Mouse (Mus musculus) right cerebral cortex, postnatal 10 days (tissue): ENCODE data around the gene Galnt9.

Source experiments
- DNase-seq, 2 experiments: peaks; one replicate each; pipeline ENCODE4 v3.0.0; 2021; ENCODE audit warnings: low spot score in 2 of 2

The Galnt9 gene

DNA sequence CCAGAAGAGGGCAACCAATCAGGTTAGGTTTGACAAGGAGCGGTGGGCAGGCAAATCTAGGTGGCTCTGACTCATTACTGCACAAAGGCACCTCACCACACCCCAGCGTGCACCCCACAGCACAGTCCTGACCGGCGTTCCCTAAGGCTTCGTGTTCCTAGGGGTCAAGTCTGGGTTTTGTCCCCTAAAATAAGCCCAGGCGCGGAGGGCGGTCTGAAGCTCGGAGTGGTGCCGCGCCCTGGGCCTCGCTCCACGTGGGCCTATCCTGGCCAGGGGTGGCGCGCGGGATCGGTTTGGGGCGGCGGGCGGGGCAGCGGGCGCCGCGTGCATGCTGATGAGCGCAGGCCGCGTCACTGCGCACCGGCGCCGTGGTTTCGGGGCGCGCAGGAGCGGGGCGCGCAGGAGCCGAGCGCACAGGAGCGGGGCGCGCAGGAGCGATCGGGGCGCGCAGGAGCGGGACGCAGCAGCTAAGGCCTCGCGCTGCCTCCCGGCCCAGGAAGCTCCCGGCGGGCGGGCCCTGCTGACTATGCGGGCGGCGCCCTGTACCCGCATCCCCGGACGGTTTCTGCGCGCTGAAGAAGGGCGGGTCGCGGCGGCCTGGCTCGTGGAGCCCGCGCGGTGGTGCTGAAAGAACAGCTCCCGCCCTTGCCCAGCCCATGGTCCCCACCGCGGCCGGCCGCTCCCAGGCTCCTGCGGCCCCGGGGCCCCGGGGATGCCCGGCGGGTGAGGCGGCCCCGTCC lies at the start of gene Galnt9:
Galnt9 (plus strand) TSS at position 405 of the 740 bp plus-strand sequence.
- DNase-seq: peak; percentile 73 to 78

DNA sequence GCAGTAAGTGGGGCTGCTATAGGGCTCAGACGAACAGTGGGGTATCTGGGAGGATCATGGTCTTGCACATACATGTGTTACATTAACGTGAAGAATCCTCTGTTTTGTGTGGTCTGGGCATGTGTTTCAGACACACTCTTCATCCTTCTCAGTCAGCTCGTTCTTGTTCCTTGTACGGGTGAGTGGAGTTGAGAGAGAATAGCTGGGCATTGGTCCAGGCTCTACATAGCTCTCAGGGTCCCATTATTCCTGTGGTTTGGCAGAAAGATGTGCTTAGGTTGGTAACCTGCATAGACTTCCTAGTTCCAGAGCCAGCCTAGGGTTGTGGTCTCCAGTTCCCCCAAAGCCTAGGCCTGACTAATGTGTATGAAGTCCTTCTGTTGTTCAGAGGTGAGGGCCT lies 49.8 kb upstream of the Galnt9 start:
- DNase-seq: no peak

DNA sequence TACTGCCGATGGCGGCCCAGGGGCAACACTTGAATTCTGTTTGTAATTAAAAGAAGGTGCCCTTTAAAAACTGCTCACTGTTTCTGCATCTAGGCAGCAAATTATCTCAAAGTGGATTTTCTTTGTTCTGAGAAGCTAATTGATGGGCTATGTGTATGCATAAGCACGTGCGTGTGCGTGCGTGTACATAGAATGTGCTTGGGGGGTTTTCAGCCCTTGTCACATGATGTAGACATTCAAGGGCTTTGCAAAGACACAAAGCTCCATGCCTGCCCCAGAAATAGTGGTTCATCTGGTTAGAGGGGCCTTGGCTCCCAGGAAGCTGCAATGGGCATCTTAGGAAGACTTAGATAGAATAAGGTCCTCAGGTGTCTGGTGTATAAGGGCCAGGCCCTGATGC lies 49.1 kb upstream of the Galnt9 start:
- no peak for DNase-seq

DNA sequence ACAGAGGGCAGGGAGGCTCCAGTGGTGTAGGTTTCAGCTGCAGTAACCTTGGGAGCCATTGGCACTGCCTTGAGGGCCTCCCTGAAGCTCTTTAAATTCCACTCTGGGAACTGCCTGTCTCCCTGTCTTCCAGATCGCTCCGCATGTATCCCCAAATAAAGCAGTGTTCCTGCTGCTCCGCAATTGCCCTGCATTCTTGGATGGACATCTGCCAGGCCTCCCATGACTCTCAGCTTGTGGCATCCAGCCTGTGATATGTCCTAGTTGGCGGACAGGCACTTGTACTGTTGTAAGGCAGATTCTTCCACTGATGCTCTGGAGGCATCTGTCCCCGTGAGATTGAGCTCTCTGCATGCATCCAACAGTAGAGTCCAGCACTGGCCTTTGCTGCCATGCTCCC lies 46.6 kb upstream of the Galnt9 start:
- no peak for DNase-seq

DNA sequence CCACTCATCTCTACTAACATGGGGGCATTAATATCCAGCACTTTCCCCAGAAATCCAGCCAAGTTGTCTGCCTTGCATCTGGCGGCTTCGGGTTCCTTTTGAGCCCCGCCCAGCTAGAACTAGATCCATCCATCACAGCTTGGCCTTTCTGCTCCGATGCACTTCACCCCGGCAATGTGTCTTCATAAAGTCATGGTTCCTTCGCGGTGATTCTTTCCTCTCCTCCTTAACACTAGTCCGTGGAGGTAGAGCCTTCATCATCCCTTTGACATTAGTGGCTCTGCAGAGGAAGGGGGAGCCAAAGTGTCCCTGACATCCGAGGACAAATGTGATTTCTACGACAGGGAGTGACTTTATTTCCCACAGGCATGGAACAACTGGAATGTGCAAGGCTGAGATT lies 46.1 kb upstream of the Galnt9 start:
- no peak for DNase-seq

DNA sequence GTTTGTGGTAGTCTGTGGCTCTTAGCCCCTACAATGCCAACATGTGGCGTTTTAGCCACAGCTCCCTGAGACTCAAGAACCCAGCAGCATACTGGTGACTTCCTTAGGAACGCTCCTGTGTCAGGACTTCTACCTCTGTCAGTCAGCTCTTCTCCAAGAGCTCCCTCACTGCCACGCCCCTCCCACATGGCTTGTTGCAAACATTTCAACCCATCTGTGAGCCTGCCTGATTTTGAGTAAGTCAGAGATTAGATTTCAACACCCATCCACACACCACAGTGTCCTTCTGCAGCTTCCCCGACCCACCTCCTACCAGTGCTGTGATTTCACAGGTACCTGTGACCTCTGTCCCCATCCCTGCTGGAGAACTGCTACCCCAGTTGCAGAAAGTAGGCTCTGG lies 43.9 kb upstream of the Galnt9 start:
- DNase-seq: no peak

DNA sequence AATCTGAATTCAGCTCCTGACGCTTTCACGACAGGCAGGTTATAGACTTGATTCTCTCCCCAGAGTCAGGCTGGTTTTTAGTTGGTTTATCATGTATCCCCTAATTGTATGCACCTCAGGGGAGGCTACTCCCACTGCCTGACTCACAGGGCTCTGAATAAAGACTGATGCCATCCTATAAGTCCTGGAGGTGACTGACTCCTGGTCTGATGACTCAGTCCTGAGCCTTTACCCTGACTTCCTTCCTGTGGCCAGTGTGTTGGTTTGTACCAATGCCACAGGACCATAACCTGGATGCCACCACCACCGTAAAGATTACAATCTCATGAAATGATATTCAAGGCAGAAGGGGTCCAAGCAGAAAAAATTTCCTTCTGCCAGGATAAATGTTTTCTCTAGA lies 40.8 kb upstream of the Galnt9 start:
- DNase-seq: no peak

DNA sequence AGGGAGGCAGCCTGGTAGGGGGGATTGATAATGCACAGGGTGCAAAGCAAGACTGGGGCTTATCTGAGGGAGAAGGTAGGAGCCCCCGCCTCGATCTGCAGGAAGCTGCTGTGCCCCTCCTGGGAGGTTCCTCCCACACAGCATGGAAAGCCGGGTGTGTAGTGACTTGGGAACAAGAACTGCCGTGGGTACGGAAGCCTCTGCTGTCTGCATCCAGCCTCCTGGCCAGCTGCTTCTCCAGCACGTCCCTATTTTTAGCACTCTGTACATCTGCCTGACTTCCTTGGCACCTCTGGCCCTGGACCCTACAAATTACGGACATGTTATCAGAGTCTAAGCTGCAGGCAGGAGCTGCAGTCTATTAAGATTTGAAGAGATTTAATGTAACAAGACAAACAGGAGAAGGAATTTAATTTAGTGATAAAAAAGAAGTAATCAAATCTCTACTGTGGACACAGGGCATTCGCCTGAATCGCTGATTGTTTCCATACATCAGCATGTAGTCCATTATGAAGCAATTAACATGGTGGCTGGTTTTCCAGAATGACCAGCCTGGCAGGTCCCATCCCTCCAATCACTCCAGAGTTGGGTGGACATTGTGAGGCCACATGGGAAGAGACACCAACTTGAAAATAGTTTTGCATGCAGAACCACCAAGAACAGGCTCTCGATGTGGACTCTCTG lies 38.4 kb upstream of the Galnt9 start:
- no peak for DNase-seq

DNA sequence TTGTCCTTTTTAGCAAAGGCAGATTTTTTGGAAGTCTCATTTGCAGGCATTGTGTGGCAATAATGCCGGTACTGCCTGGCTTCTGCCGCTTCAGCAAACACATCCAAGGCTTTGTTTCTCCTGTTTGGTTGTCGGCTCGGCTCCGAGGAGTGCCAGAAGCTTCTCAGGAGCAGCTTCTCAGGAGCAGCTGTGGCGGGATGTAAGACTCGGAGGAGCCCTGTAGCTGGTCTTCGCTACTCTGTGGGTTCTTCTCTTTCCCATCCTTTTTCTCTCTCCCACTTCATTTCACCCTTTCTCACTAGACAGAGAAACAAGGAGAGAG lies 37.9 kb upstream of the Galnt9 start:
- no peak for DNase-seq

DNA sequence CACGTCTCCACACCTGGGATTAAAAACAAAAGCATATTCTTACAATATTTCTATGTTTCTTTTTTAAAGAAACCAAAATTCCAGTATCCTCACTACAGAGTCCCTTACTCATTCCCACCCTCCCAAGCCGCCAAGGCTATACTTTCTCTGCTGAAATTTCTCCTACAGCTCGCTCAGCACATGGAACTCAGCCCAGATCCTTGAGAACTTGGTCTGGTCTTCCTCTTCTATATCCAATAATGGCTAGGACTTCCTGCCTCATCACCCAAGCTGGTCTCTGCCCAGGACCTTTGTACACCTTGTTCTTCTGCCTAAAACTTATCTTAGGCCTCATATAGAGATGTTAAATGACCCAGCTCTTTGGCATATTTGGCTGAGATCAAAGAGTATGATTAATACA lies 37.3 kb upstream of the Galnt9 start:
- DNase-seq: no peak

DNA sequence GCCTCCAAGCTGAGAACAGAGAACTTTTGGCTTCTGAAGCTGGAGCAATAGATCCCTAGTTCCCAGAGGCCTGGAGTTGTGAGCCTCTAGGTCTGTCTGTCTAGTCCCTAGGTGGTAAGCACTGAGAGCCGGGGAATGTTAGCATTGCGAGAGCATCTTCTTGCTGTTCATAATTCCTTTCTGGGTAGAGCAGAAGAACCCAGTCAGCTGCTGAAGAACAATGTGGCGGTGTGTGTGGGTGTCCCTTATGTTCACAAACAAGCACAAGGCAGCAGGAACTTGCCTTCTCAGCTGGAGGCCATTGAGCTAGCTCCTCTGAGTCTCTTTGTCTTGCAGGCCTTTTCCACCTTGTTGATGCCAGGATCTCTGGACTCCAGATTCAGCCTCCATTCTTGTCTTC lies 36.2 kb upstream of the Galnt9 start:
- DNase-seq: no peak

DNA sequence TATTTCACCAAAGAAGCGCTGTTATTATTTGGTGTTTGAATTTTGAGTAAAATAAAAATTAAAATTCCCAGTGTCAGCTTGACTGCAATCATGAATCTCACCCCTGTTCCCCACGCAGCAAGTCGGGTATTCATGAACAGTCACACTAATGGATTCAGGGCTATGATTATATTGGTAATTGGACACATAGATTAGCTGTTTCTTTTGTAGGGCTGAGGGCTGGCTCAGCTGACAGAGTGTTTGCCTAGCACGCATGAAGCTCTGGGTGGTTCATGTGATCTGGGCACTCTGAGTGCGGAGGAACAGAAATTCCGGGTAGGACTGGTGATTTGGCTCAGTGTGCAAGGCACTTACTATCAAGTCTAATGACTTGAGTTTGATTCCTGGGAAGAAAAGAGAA lies 33.8 kb upstream of the Galnt9 start:
- DNase-seq: no peak

DNA sequence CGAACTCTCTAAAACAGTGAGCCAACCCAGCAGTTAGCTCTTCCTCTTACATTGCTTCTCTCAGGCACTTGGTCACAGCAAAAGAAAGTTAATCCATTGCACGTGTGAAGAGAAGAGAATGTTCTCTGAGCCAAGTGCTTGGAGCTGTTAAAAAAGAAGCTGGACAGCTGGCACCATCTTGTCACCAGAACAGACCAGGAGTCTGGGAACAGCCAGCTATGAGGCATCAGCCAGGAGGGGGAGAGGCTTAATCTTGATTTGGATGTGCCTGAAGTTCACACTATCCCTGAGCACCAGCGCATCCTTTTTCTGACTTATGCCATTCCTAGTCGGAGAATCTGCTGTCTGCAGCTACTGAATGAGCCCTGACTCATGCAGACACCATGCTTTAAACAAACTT lies 30.4 kb upstream of the Galnt9 start:
- DNase-seq: no peak

DNA sequence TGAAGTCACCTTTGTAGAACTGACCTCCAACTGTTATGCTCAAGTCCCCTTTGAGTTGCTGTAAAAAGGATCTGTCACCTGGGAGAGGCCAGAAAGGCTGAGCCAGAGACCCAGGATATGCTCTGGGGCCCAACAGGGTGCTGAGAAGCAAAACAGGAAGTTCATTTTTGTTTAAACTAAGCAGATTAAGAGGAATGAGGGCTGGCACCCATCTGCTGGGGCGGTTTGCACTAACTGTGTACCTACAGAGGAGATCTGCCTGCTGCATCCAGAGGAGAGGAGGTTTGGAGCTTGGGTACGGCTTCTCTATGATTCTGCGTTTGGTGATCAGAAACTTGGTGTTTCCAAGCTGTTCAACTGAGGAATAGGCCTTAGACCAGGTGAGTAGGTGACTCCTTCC lies 29.5 kb upstream of the Galnt9 start:
- DNase-seq: no peak

DNA sequence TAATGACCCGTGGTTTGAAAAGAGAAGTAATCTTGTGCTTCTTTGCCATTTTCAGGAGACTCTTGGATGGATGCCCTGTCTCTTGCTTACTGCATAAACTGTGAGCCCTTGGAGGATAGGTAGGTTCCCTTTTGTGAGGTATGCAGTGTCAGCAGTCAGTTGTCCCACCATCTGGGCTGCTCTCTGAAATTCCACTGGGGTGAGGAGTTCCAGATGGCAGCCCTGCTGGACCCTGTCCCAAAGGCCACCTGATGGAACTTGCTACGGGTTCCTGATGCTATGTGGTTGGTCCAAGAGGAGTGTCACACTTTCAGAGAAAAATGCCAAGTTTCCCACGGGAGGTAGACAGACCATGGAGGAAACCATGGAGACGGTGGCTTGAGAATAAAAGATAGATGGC lies 27.8 kb upstream of the Galnt9 start:
- no peak for DNase-seq

DNA sequence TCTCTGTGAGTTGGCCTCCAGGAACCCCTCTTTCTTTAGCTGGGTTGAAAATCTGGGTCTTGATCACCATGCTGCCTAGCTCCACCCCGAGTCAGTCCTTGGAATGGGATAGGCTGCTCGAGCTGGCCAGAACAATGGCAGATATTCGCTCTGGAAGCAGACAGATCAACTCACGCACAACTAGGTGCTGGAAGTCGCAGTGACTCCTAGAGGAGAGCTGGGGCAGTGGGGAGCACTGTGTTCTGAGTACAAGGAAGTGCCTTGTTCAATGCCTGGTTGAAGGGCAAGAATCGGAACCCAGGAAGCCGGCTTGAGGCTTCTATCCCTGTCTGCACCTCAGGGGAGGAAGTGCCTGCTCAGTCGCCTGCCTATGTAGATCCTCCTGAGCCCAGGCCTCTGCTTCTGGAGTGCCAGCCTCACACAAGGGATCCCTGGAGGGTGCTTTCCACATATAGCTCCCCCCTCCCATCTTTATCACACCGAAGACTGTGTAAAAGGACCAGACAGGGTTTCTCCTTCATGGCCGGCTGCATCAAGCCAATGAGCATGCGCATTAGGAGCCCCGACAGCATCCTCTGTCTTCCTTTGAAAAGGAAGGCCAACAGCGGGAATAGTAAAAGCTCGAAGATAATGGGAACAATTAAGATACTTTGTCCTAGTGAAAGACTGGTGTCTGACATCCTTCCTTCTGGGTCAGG lies 25.9 kb upstream of the Galnt9 start:
- no peak for DNase-seq

DNA sequence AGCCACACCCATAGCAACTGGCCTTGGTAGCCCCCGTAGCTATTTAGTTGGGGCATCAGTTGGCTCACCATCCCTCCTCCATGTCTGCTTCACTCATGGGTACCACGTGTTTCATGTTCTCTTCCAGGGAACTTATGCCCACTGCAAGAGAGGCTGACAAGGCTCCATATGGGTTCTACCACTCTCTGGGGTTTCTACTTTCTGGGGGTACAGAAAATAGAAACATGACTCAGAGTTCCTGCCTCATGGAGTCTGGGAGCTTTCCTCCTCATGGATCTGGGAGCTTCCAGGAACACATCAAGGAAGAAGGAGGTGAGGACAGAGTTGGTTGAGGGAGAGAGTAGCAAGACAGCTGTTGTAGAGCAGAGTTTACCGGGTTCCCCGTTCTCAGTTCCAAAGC lies 23.2 kb upstream of the Galnt9 start:
- DNase-seq: no peak

DNA sequence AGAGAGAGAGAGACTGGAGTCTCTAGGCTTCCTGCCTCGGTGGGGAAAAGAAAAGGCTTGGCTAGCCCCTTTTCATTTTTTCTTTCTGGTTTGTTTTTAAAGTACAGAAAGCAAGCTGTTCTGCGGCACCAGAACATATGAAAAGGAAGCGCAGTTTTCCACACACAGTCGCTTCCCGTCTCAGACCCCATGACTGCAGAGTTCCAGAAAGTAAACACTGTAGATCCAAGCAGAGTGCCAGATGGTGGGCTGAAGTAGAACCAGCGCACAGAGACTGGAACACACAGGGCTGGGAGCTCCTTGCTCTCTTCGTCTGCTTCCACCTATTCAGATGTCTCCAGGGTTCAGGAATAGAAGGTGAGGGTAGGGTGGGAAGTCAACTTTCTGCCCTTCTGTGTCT lies 22.3 kb upstream of the Galnt9 start:
- peak; percentile 64 to 83 for DNase-seq

DNA sequence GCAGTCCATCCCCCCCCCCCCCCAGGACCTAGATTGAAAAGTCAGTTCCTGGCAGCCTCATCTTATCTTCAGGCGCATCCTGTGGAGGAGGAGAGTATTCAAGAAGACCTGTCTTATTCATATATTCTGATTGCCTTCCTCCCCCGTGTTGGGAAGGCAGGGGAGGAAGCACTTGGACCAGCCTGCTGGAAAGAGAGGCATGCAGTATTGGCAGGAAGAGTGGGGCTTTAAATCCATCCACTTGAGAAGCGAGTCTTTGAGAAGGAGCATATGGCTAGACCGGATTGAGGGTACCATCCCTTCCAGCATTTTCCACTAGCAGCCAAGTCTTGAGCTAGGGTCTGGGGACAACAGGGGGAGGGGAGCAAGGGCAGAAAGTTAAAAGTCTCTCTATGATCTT lies 20.9 kb upstream of the Galnt9 start:
- peak; percentile 60 to 67 for DNase-seq

DNA sequence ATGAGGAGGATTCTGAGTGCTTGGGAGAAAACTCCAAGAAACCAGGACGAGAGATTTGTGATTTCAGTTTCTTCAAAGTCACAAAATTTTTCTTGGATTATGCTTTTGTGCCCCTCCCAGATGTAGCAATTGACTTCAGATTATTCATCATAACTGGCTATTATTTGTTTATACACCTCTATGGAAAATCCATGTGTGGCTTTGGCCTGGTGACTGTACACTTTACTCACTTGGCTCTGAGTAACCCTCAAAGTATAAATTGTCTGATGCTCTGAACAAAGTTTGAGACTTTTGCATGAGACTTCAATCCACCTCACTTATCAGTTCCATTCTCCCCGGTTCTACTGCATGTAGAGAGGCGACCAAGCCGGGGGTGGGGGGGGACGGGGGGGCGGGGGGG lies 18.5 kb upstream of the Galnt9 start:
- DNase-seq: no peak

DNA sequence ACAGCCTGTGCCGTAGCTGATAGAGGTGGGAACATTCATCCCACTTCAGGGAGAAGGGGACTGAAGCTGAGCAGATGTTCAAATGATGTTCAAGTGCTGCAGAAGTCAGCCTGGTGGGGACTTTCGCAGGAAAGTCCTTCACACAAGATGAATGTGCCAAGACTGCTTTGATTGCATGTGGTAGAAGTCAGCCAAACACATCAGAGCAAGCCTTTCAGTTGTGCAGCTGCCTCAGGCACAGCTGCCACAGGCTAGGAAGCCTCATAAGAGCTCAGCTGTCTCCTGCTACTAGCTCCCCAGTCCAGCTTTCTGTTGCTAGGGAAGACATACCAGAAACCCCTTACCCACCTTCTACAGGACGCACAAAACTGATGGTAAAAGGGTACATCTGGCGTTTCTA lies 17.6 kb upstream of the Galnt9 start:
- no peak for DNase-seq

DNA sequence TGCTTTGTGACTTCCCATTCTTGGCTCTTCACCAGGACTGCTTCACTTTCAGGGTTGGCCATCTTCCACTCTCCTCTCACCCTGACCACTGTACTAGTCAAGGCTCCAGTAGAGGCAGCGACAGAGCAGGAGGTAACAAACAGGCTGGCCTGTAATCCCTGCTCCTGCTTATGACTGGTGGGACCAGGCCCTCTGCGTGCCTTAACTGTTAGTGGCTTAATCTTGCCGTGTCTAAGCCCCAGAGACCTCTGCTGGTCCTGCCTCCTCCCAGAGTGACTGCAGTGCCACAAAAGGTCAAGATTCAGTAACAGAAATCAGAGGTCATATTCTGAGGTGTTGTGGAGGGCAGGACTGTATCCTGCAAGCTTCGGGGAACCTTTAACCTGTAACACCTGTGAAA lies 13.1 kb upstream of the Galnt9 start:
- DNase-seq: no peak

DNA sequence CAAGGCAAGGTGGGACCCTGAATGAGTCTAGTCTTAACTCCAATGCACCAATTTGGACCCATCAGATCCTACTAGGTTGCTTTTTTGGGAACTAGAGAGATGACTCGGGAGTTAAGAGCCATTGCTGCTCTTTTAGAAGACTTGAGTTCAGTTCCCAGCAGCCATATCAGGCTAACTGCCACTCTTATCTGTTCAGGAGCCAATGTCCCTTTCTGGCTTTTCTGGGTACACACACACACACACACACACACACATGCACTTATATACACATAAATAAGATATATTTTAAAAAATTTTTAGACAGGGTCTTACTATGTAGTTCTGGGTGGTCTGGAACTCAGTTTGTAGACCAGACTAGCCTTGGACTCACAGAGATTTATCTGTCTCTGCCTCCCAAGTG lies 9.8 kb upstream of the Galnt9 start:
- DNase-seq: no peak
